Mouse (Mus musculus) MEL (cell line): ENCODE data around the gene Sh3gl3. TPM values are rescaled to one million over a fixed set of nuclear protein-coding genes. Genes with fewer than 3 reads are reported as not detected.

Experiments
- DNase-seq: peaks from one replicate; pipeline ENCODE4 v3.0.0; 2011; ENCODE audit warnings: low read depth, low spot score
- H3K27ac ChIP-seq: 2 replicates; pipeline ENCODE4 v1.5.1; 2012; ENCODE audit warnings: low read depth, mild to moderate bottlenecking, control low read depth, low read length, moderate library complexity; ENCODE audit not compliant: control insufficient read depth
- H3K27me3 ChIP-seq, 2 experiments: fragments of 150-350 bp in 1 of 2; sonication (generic) in 1 of 2; 2 replicates each; pipeline ENCODE4 v1.6.1; 2012; ENCODE audit warnings: low read length in 2 of 2, mild to moderate bottlenecking in 2 of 2, improper control_type of control experiment in 1 of 2, moderate library complexity in 1 of 2; ENCODE audit not compliant: insufficient read depth in 2 of 2, control insufficient read depth in 1 of 2
- H3K36me3 ChIP-seq, 2 experiments: 2 replicates each; pipeline ENCODE4 v1.6.1; 2012 to 2014; ENCODE audit warnings: low read length in 2 of 2, improper control_type of control experiment in 1 of 2, inconsistent platforms in 1 of 2, mild to moderate bottlenecking in 1 of 2; ENCODE audit not compliant: insufficient read depth in 2 of 2, control insufficient read depth in 1 of 2
- H3K4me1 ChIP-seq, 2 experiments: fragments of 150-350 bp in 1 of 2; sonication (generic) in 1 of 2; 2 replicates each; pipeline ENCODE4 v1.6.1; 2012; ENCODE audit warnings: low read length in 2 of 2, improper control_type of control experiment in 1 of 2, mild to moderate bottlenecking in 1 of 2; ENCODE audit not compliant: insufficient read depth in 2 of 2, control insufficient read depth in 1 of 2
- H3K4me3 ChIP-seq, 2 experiments: fragments of 150-350 bp in 1 of 2; sonication (generic) in 1 of 2; 2 replicates each; pipeline ENCODE4 v1.5.1; 2012; ENCODE audit warnings: low read depth in 2 of 2, low read length in 2 of 2, mild to moderate bottlenecking in 2 of 2, moderate library complexity in 2 of 2, control low read depth in 1 of 2, improper control_type of control experiment in 1 of 2; ENCODE audit not compliant: control insufficient read depth in 1 of 2, insufficient read depth in 1 of 2
- H3K79me2 ChIP-seq: 2 replicates; pipeline ENCODE4 v1.6.1; 2012; ENCODE audit warnings: mild to moderate bottlenecking, low read length, moderate library complexity; ENCODE audit not compliant: control insufficient read depth, poor library complexity, insufficient read depth
- H3K9ac ChIP-seq: 2 replicates; pipeline ENCODE4 v1.6.1; 2012; ENCODE audit warnings: low read depth, mild to moderate bottlenecking, control low read depth, low read length, moderate library complexity; ENCODE audit not compliant: control insufficient read depth, poor library complexity, severe bottlenecking
- H3K9me3 ChIP-seq: fragments of 150-350 bp; sonication (generic); replicated peaks from 2 replicates; pipeline ENCODE4 v1.6.1; 2012; ENCODE audit warnings: mild to moderate bottlenecking, low read length, improper control_type of control experiment, moderate library complexity; ENCODE audit not compliant: insufficient read depth
- BHLHE40 ChIP-seq: IDR thresholded peaks from 2 replicates; pipeline ENCODE4 v1.6.1; 2012; ENCODE audit warnings: low read depth, mild to moderate bottlenecking, inconsistent platforms, low read length, improper control_type of control experiment, borderline replicate concordance
- CHD1 ChIP-seq: IDR thresholded peaks from 2 replicates; pipeline ENCODE4 v1.6.1; 2012; ENCODE audit warnings: low read depth, mild to moderate bottlenecking, inconsistent platforms, low read length, improper control_type of control experiment
- CHD2 ChIP-seq: IDR thresholded peaks from 2 replicates; pipeline ENCODE4 v1.6.1; 2011; ENCODE audit warnings: low read length, improper control_type of control experiment
- CTCF ChIP-seq, 3 experiments: IDR thresholded peaks in 2 of 3; conservative IDR thresholded peaks in 1 of 3; 2 replicates each; pipeline ENCODE4 v1.5.1; 2011 to 2012; ENCODE audit warnings: low read length in 3 of 3, low read depth in 2 of 3, mild to moderate bottlenecking in 2 of 3, improper control_type of control experiment in 1 of 3, inconsistent platforms in 1 of 3, mixed read lengths in 1 of 3, moderate library complexity in 1 of 3; ENCODE audit not compliant: control insufficient read depth in 1 of 3, insufficient read depth in 1 of 3, poor library complexity in 1 of 3, severe bottlenecking in 1 of 3
- E2F4 ChIP-seq: IDR thresholded peaks from 2 replicates; pipeline ENCODE4 v1.6.1; 2011; ENCODE audit warnings: low read depth, low read length, improper control_type of control experiment, borderline replicate concordance
- ELF1 ChIP-seq: IDR thresholded peaks from 2 replicates; pipeline ENCODE4 v1.6.1; 2014; ENCODE audit warnings: low read depth, mild to moderate bottlenecking, inconsistent platforms, low read length, improper control_type of control experiment, moderate library complexity
- ETS1 ChIP-seq: IDR thresholded peaks from 2 replicates; pipeline ENCODE4 v1.6.1; 2012; ENCODE audit warnings: low read depth, mild to moderate bottlenecking, inconsistent platforms, low read length, improper control_type of control experiment, moderate library complexity
- GATA1 ChIP-seq: IDR thresholded peaks from 2 replicates; pipeline ENCODE4 v1.6.1; 2011; ENCODE audit warnings: low read depth, low read length, improper control_type of control experiment
- HCFC1 ChIP-seq: IDR thresholded peaks from 2 replicates; pipeline ENCODE4 v1.6.1; 2012; ENCODE audit warnings: low read depth, mild to moderate bottlenecking, inconsistent platforms, low read length, improper control_type of control experiment, moderate library complexity
- JUND ChIP-seq: IDR thresholded peaks from 2 replicates; pipeline ENCODE4 v1.6.1; 2011; ENCODE audit warnings: low read depth, mild to moderate bottlenecking, improper control_type of control experiment, low read length
- KAT2A ChIP-seq: conservative IDR thresholded peaks from 2 replicates; pipeline ENCODE4 v1.6.1; 2012; ENCODE audit warnings: low read depth, low read length, improper control_type of control experiment, inconsistent platforms
- MAX ChIP-seq: IDR thresholded peaks from 2 replicates; pipeline ENCODE4 v1.6.1; 2011; ENCODE audit warnings: low read length, improper control_type of control experiment
- MAZ ChIP-seq: IDR thresholded peaks from 2 replicates; pipeline ENCODE4 v1.6.1; 2012; ENCODE audit warnings: low read depth, mild to moderate bottlenecking, inconsistent platforms, low read length, improper control_type of control experiment
- MYC ChIP-seq: IDR thresholded peaks from 2 replicates; pipeline ENCODE4 v1.6.1; 2011; ENCODE audit warnings: low read depth, mild to moderate bottlenecking, low read length, improper control_type of control experiment, moderate library complexity
- NELFE ChIP-seq: IDR thresholded peaks from 2 replicates; pipeline ENCODE4 v1.6.1; 2011; ENCODE audit warnings: low read depth, low read length, improper control_type of control experiment
- NRF1 ChIP-seq: IDR thresholded peaks from 2 replicates; pipeline ENCODE4 v1.6.1; 2014; ENCODE audit warnings: low read depth, mild to moderate bottlenecking, inconsistent platforms, low read length, improper control_type of control experiment, moderate library complexity; ENCODE audit not compliant: poor library complexity, insufficient read depth, severe bottlenecking
- RCOR1 ChIP-seq: IDR thresholded peaks from 2 replicates; pipeline ENCODE4 v1.6.1; 2012; ENCODE audit warnings: low read depth, mild to moderate bottlenecking, inconsistent platforms, low read length, improper control_type of control experiment
- SIN3A ChIP-seq: IDR thresholded peaks from 2 replicates; pipeline ENCODE4 v1.6.1; 2012; ENCODE audit warnings: low read length, improper control_type of control experiment, inconsistent platforms
- SMC3 ChIP-seq: IDR thresholded peaks from 2 replicates; pipeline ENCODE4 v1.6.1; 2011; ENCODE audit warnings: low read depth, low read length, improper control_type of control experiment
- TAL1 ChIP-seq: IDR thresholded peaks from 2 replicates; pipeline ENCODE4 v1.6.1; 2012; ENCODE audit warnings: mild to moderate bottlenecking, inconsistent platforms, low read length, moderate library complexity, mixed read lengths
- TBP ChIP-seq: IDR thresholded peaks from 2 replicates; pipeline ENCODE4 v1.8.0; 2011; ENCODE audit warnings: low read depth, low read length, improper control_type of control experiment
- TCF12 ChIP-seq: IDR thresholded peaks from 2 replicates; pipeline ENCODE4 v1.6.1; 2014; ENCODE audit warnings: low read depth, mild to moderate bottlenecking, inconsistent platforms, low read length, improper control_type of control experiment, moderate library complexity
- USF2 ChIP-seq, 2 experiments: IDR thresholded peaks; 2 replicates each; pipeline ENCODE4 v1.6.1; 2011 to 2012; ENCODE audit warnings: improper control_type of control experiment in 2 of 2, low read length in 2 of 2, borderline replicate concordance in 1 of 2, inconsistent platforms in 1 of 2, low read depth in 1 of 2, mild to moderate bottlenecking in 1 of 2; ENCODE audit not compliant: insufficient read depth in 1 of 2
- ZKSCAN1 ChIP-seq: IDR thresholded peaks from 2 replicates; pipeline ENCODE4 v1.6.1; 2012; ENCODE audit warnings: low read depth, mild to moderate bottlenecking, inconsistent platforms, low read length, improper control_type of control experiment, moderate library complexity
- polyA plus RNA-seq, 2 experiments: library from polyadenylated mRNA; stranded (reverse) in 1 of 2; unstranded in 1 of 2; fragments of >175 nt in 1 of 2; fragments of >200 nt in 1 of 2; gene quantifications; 2 replicates each; pipeline versions ENCODE4 v1.2.1 to v1.2.4; 2012; ENCODE audit warnings: low replicate concordance in 2 of 2, low read depth in 1 of 2; ENCODE audit not compliant: insufficient read length in 2 of 2, insufficient read depth in 1 of 2, missing spikeins in 1 of 2
- total RNA-seq: library from RNA; depleted of rRNA; stranded (reverse); fragments of 300-350 nt; gene quantifications from 2 replicates; pipeline ENCODE4 v1.2.3, GENCODE M21; 2012

Gene Sh3gl3
- total and polyA plus RNA-seq, 3 experiments, result not detected

- no peaks in the 10 kb centered on the region for H3K27me3 ChIP-seq
- no peaks in the 10 kb centered on the region for H3K4me1 ChIP-seq
- H3K4me3 ChIP-seq, result no peak overlapping the region
- H3K9ac ChIP-seq, result no peak overlapping the region
- TF ChIP-seq ZKSCAN1, result no peak
- TF ChIP-seq TAL1, result no peak
- no peak for TF ChIP-seq RCOR1
- no peak for TF ChIP-seq CHD2
- TF ChIP-seq GATA1, result no peak
- no peak for TF ChIP-seq SIN3A
- TF ChIP-seq NELFE, result no peak
- no peak for TF ChIP-seq TCF12
- no peak for TF ChIP-seq ETS1
- no peak for TF ChIP-seq JUND
- TF ChIP-seq SMC3, result no peak
- TF ChIP-seq CTCF (IDR thresholded peaks at IDR 0.05 in 2 of 3, conservative IDR thresholded peaks at IDR 0.05 in 1 of 3; ENCODE audit: control insufficient read depth in 1 of 3, insufficient read depth in 1 of 3, low read depth in 2 of 3, low read length in 3 of 3, poor library complexity in 1 of 3, severe bottlenecking in 1 of 3), result no peak
- TF ChIP-seq MAX, result no peak
- TF ChIP-seq TBP, result no peak
- no peak for TF ChIP-seq MYC
- no peak for TF ChIP-seq BHLHE40
- TF ChIP-seq HCFC1, result no peak
- TF ChIP-seq USF2 (IDR thresholded peaks at IDR 0.05; ENCODE audit: borderline replicate concordance in 1 of 2, insufficient read depth in 1 of 2, low read depth in 1 of 2, low read length in 2 of 2), result no peak
- TF ChIP-seq ELF1, result no peak
- no peak for TF ChIP-seq NRF1
- TF ChIP-seq, all 39 proteins: peak for 0
- DNase-seq, result no peak
- Histone ChIP-seq H3K79me2 (no peaks in the 10 kb centered on the region), H3K9me3 (no peaks in the 10 kb centered on the region), H3K27ac (no peak overlapping the region), H3K36me3 (no peaks in the 10 kb centered on the region)
Measured at GRCm38 (mm10) chr7:82147151-82147550, 26.5 kb upstream of the Sh3gl3 start.

GRCm38 (mm10) chr7:82164681-82165080, 9.0 kb upstream of the Sh3gl3 start:
- H3K4me1 ChIP-seq, result no peaks in the 10 kb centered on the region
- no peaks in the 10 kb centered on the region for H3K36me3 ChIP-seq
- no peak overlapping the region for H3K9ac ChIP-seq
- no peak overlapping the region for H3K4me3 ChIP-seq
- no peaks in the 10 kb centered on the region for H3K27me3 ChIP-seq
- TF ChIP-seq KAT2A, result no peak
- TF ChIP-seq MAZ, result no peak
- TF ChIP-seq SIN3A, result no peak
- TF ChIP-seq GATA1, result no peak
- TF ChIP-seq HCFC1, result no peak
- no peak for TF ChIP-seq CHD1
- TF ChIP-seq NRF1, result no peak
- no peak for TF ChIP-seq E2F4
- H3K79me2 ChIP-seq, result no peaks in the 10 kb centered on the region
- no peak for DNase-seq
- no peaks in the 10 kb centered on the region for H3K9me3 ChIP-seq
- no peak overlapping the region for H3K27ac ChIP-seq
